Mouse (Mus musculus): ENCODE measurements around the gene Rbm25. TPM values are rescaled to one million over a fixed set of nuclear protein-coding genes. Genes with fewer than 3 reads are reported as not detected.

Gene Rbm25
- total RNA-seq, 4 experiments from 2014 or later: 38.8 to 51.6 (median 44.8) TPM

GRCm38 (mm10) chr12:83726510-83727308 is 95.7 kb downstream of the Rbm25 start:
- peak; percentile 37 for DNase-seq (ENCODE audit: low spot score)

- DNase-seq (ENCODE audit: low spot score): no peak
Measured at GRCm38 (mm10) chr12:83732225-83732624, 101.2 kb downstream of the Rbm25 start.

Other genes starting within 250 kb of the Rbm25 start
- gene Dpf3, start 143.5 kb upstream of the Rbm25 start, total RNA-seq (2022): 10 to 100 TPM; 16.7 to 21.1 (median 18.0) TPM
- 10 to 100 TPM; 12.8 to 16.3 (median 14.9) TPM for gene Dcaf4, start 110.8 kb upstream of the Rbm25 start, total RNA-seq (2022)
- 10 to 100 TPM; 12.4 to 16.9 (median 14.4) TPM for gene Zfyve1, start 34.0 kb upstream of the Rbm25 start, total RNA-seq (2022)
- 10 to 100 TPM; 30.1 to 40.0 (median 34.9) TPM for gene Psen1, start 56.9 kb downstream of the Rbm25 start, total RNA-seq (2022)
- gene Papln, start 132.4 kb downstream of the Rbm25 start, total RNA-seq (2022): 1 to 10 TPM; 3.6 to 7.5 (median 6.5) TPM